Mouse (Mus musculus) ES-Bruce4 (cell line): Measurements from ENCODE around the gene Cfap299.

Experiments
- CTCF ChIP-seq: IDR thresholded peaks from one replicate; pipeline ENCODE4 v1.8.1; 2011; ENCODE audit warnings: low read depth, low read length
- POLR2A ChIP-seq: IDR thresholded peaks from one replicate; pipeline ENCODE4 v1.8.1; 2011; ENCODE audit warnings: low read length; ENCODE audit not compliant: insufficient read depth

- TF ChIP-seq CTCF (no peak), POLR2A (no peak)
Observed at GRCm38 (mm10) chr5:98715392-98715791, 386.3 kb downstream of the Cfap299 start.
